Mouse (Mus musculus): ENCODE results near the gene Diaph3.

Gene Diaph3

GRCm38 (mm10) chr14:87079725-87080124 is 61.3 kb downstream of the Diaph3 start:
- peak; percentile 6 to 7 for DNase-seq

- no peak for DNase-seq
Observed at GRCm38 (mm10) chr14:87075021-87075531, 66.0 kb downstream of the Diaph3 start.

- DNase-seq, result no peak
Observed at GRCm38 (mm10) chr14:87064281-87064680, 76.8 kb downstream of the Diaph3 start.

- no peak for DNase-seq
Observed at GRCm38 (mm10) chr14:87056169-87056568, 84.9 kb downstream of the Diaph3 start.

GRCm38 (mm10) chr14:87051187-87051586 is 89.8 kb downstream of the Diaph3 start:
- DNase-seq, result no peak

- DNase-seq, result peak in 1 of 2 experiments; percentile 2
Observed at GRCm38 (mm10) chr14:87044401-87044806, 96.6 kb downstream of the Diaph3 start.

- DNase-seq, result no peak
Observed at GRCm38 (mm10) chr14:87020240-87020639, 120.8 kb downstream of the Diaph3 start.

- no peak for DNase-seq
Observed at GRCm38 (mm10) chr14:87019687-87020086, 121.3 kb downstream of the Diaph3 start.

GRCm38 (mm10) chr14:86997318-86997717 is 143.7 kb downstream of the Diaph3 start:
- no peak for DNase-seq

GRCm38 (mm10) chr14:86951169-86951568 is 189.9 kb downstream of the Diaph3 start:
- no peak for DNase-seq

GRCm38 (mm10) chr14:86937953-86938352 is 203.1 kb downstream of the Diaph3 start:
- no peak for DNase-seq

GRCm38 (mm10) chr14:86936424-86936823 is 204.6 kb downstream of the Diaph3 start:
- DNase-seq, result no peak

GRCm38 (mm10) chr14:86930763-86931162 is 210.3 kb downstream of the Diaph3 start:
- no peak for DNase-seq

- no peak for DNase-seq
Observed at GRCm38 (mm10) chr14:86926827-86927226, 214.2 kb downstream of the Diaph3 start.

- no peak for DNase-seq
Observed at GRCm38 (mm10) chr14:86898898-86899297, 242.1 kb downstream of the Diaph3 start.

GRCm38 (mm10) chr14:86889070-86889804 is 251.8 kb downstream of the Diaph3 start:
- DNase-seq, result no peak

- no peak for DNase-seq
Observed at GRCm38 (mm10) chr14:86885417-86886098, 255.5 kb downstream of the Diaph3 start.

- peak; percentile 10 for DNase-seq
Observed at GRCm38 (mm10) chr14:86869536-86869935, 271.5 kb downstream of the Diaph3 start.

- DNase-seq, result no peak
Observed at GRCm38 (mm10) chr14:86867143-86867542, 273.9 kb downstream of the Diaph3 start.

GRCm38 (mm10) chr14:86864053-86864452 is 277.0 kb downstream of the Diaph3 start:
- no peak for DNase-seq

- DNase-seq, result no peak
Observed at GRCm38 (mm10) chr14:86861277-86861946, 279.6 kb downstream of the Diaph3 start.

GRCm38 (mm10) chr14:86847154-86847810 is 293.8 kb downstream of the Diaph3 start:
- peak in 1 of 2 experiments; percentile 8 for DNase-seq

GRCm38 (mm10) chr14:86844075-86844474 is 297.0 kb downstream of the Diaph3 start:
- no peak for DNase-seq

Data from B cell, adult 2 months (primary cell).